Mouse (Mus musculus): Measurements from ENCODE around the gene Eme2. TPM values are rescaled to one million over a fixed set of nuclear protein-coding genes. Genes with fewer than 3 reads are reported as not detected.

Eme2 gene
- polyA plus RNA-seq, 1 experiment from 2014 or later = 23.4 TPM

GRCm38 (mm10) chr17:24886134-24886931 lies 8.6 kb downstream of the Eme2 start, which contains the start of the genes Nubp2 and Spsb3:
TSS of gene Nubp2 (minus strand) at chr17:24886349.
TSS of gene Spsb3 (plus strand) at chr17:24886643.
- Histone ChIP-seq H3K4me2 (peak within 1 kb of the TSS; percentile 96), H3K9me3 (ENCODE audit: control insufficient read depth, low read length) (no peaks in the 10 kb centered on the region), H3K36me3 (ENCODE audit: control insufficient read depth, insufficient read depth, low read length) (peaks cover 35% of the 10 kb centered on the region; the same call in 1 of the 2 replicates), H3K27me3 (replicated peaks; ENCODE audit: control insufficient read depth, insufficient read depth, low read length) (no peaks in the 10 kb centered on the region), H3K4me3 (ENCODE audit: low read depth, low read length) (peak within 1 kb of the TSS; percentile 76), H3K9ac (ENCODE audit: low read depth, low read length) (peak within 1 kb of the TSS; percentile 80), H3K27ac (ENCODE audit: low read depth, low read length) (peak within 1 kb of the TSS; percentile 60), H3K4me1 (replicated peaks; ENCODE audit: control insufficient read depth, insufficient read depth, low read length) (peaks cover 18% of the 10 kb centered on the region)
- under 1% methylated on average over 69 of the region's 69 CpGs for WGBS
- ATAC-seq (replicated peaks; ENCODE audit: low FRiP score) = peak; percentile 92
- DNase-seq (ENCODE audit: low spot score) = peak; percentile 95

GRCm38 (mm10) chr17:24885356-24886133 lies 9.3 kb downstream of the Eme2 start:
- H3K27me3 ChIP-seq (replicated peaks; ENCODE audit: control insufficient read depth, insufficient read depth, low read length) = no peaks in the 10 kb centered on the region
- no peaks in the 10 kb centered on the region for H3K9me3 ChIP-seq (ENCODE audit: control insufficient read depth, low read length)
- H3K4me1 ChIP-seq (replicated peaks; ENCODE audit: control insufficient read depth, insufficient read depth, low read length) = peaks cover 18% of the 10 kb centered on the region
- peak overlapping the region; percentile 76 for H3K4me3 ChIP-seq (ENCODE audit: low read depth, low read length)
- ATAC-seq (replicated peaks; ENCODE audit: low FRiP score) (no peak), DNase-seq (ENCODE audit: low spot score) (no peak)
- H3K4me2 ChIP-seq = peak overlapping the region; percentile 92
- no peak overlapping the region; the same call in 1 of the 2 replicates for H3K27ac ChIP-seq (ENCODE audit: low read depth, low read length)
- peaks cover 28% of the 10 kb centered on the region; the same call in 1 of the 2 replicates for H3K36me3 ChIP-seq (ENCODE audit: control insufficient read depth, insufficient read depth, low read length)
- WGBS = 22% methylated on average over 22 of the region's 22 CpGs
- peak overlapping the region; percentile 74 for H3K9ac ChIP-seq (ENCODE audit: low read depth, low read length)

- Histone ChIP-seq H3K27ac (ENCODE audit: low read depth, low read length) (no peak overlapping the region), H3K4me2 (peak overlapping the region; percentile 92; the same call in 1 of the 2 replicates), H3K9me3 (ENCODE audit: control insufficient read depth, low read length) (no peaks in the 10 kb centered on the region), H3K9ac (ENCODE audit: low read depth, low read length) (no peak overlapping the region), H3K36me3 (ENCODE audit: control insufficient read depth, insufficient read depth, low read length) (peaks cover 22% of the 10 kb centered on the region; the same call in 1 of the 2 replicates), H3K4me3 (ENCODE audit: low read depth, low read length) (peak overlapping the region; percentile 76), H3K4me1 (replicated peaks; ENCODE audit: control insufficient read depth, insufficient read depth, low read length) (peaks cover 18% of the 10 kb centered on the region), H3K27me3 (replicated peaks; ENCODE audit: control insufficient read depth, insufficient read depth, low read length) (no peaks in the 10 kb centered on the region)
- DNase-seq (ENCODE audit: low spot score) (no peak), ATAC-seq (replicated peaks; ENCODE audit: low FRiP score) (no peak)
- 84% methylated on average over 6 of the region's 6 CpGs for WGBS
Measured at GRCm38 (mm10) chr17:24884391-24884790, 10.5 kb downstream of the Eme2 start.

GRCm38 (mm10) chr17:24881738-24882440 lies 13.0 kb downstream of the Eme2 start:
- no peak overlapping the region for H3K4me2 ChIP-seq
- H3K9me3 ChIP-seq (ENCODE audit: control insufficient read depth, low read length) = no peaks in the 10 kb centered on the region
- peaks cover 11% of the 10 kb centered on the region; the same call in 1 of the 2 replicates for H3K4me1 ChIP-seq (replicated peaks; ENCODE audit: control insufficient read depth, insufficient read depth, low read length)
- no peaks in the 10 kb centered on the region for H3K27me3 ChIP-seq (replicated peaks; ENCODE audit: control insufficient read depth, insufficient read depth, low read length)
- H3K4me3 ChIP-seq (ENCODE audit: low read depth, low read length) = no peak overlapping the region
- no peak overlapping the region for H3K27ac ChIP-seq (ENCODE audit: low read depth, low read length)
- DNase-seq (ENCODE audit: low spot score) (no peak), ATAC-seq (replicated peaks; ENCODE audit: low FRiP score) (no peak)
- WGBS = 52% methylated on average over 7 of the region's 7 CpGs
- peaks cover 16% of the 10 kb centered on the region; the same call in 1 of the 2 replicates for H3K36me3 ChIP-seq (ENCODE audit: control insufficient read depth, insufficient read depth, low read length)
- no peak overlapping the region for H3K9ac ChIP-seq (ENCODE audit: low read depth, low read length)

GRCm38 (mm10) chr17:24878531-24878930 lies 16.4 kb downstream of the Eme2 start:
- ATAC-seq (replicated peaks; ENCODE audit: low FRiP score) (no peak), DNase-seq (ENCODE audit: low spot score) (no peak)
- H3K36me3 ChIP-seq (ENCODE audit: control insufficient read depth, insufficient read depth, low read length) = peaks cover 7% of the 10 kb centered on the region; the same call in 1 of the 2 replicates
- H3K4me3 ChIP-seq (ENCODE audit: low read depth, low read length) = no peak overlapping the region
- 0 out of 2 replicates have a peak overlapping the region, but pooled peaks have one; percentile 0 for H3K4me2 ChIP-seq
- H3K9me3 ChIP-seq (ENCODE audit: control insufficient read depth, low read length) = no peaks in the 10 kb centered on the region
- 0 out of 2 replicates have a peak, but pooled peaks cover 3% of the 10 kb centered on the region for H3K4me1 ChIP-seq (replicated peaks; ENCODE audit: control insufficient read depth, insufficient read depth, low read length)
- H3K9ac ChIP-seq (ENCODE audit: low read depth, low read length) = no peak overlapping the region
- WGBS = 80% methylated on average over 8 of the region's 8 CpGs
- no peaks in the 10 kb centered on the region for H3K27me3 ChIP-seq (replicated peaks; ENCODE audit: control insufficient read depth, insufficient read depth, low read length)
- no peak overlapping the region for H3K27ac ChIP-seq (ENCODE audit: low read depth, low read length)

GRCm38 (mm10) chr17:24878117-24878397 lies 16.8 kb downstream of the Eme2 start:
- Histone ChIP-seq H3K4me2 (peak overlapping the region; percentile 41), H3K27me3 (replicated peaks; ENCODE audit: control insufficient read depth, insufficient read depth, low read length) (no peaks in the 10 kb centered on the region), H3K9ac (ENCODE audit: low read depth, low read length) (peak overlapping the region; percentile 41; the same call in 1 of the 2 replicates), H3K27ac (ENCODE audit: low read depth, low read length) (peak overlapping the region; percentile 73; the same call in 1 of the 2 replicates), H3K4me1 (replicated peaks; ENCODE audit: control insufficient read depth, insufficient read depth, low read length) (0 out of 2 replicates have a peak, but pooled peaks cover 3% of the 10 kb centered on the region), H3K36me3 (ENCODE audit: control insufficient read depth, insufficient read depth, low read length) (peaks cover 3% of the 10 kb centered on the region; the same call in 1 of the 2 replicates), H3K9me3 (ENCODE audit: control insufficient read depth, low read length) (no peaks in the 10 kb centered on the region), H3K4me3 (ENCODE audit: low read depth, low read length) (peak overlapping the region; percentile 12; the same call in 1 of the 2 replicates)
- ATAC-seq (replicated peaks; ENCODE audit: low FRiP score) (peak; percentile 32; the same call in 1 of the 2 replicates), DNase-seq (ENCODE audit: low spot score) (no peak)
- 37% methylated on average over 5 of the region's 5 CpGs for WGBS

- H3K4me1 ChIP-seq (replicated peaks; ENCODE audit: control insufficient read depth, insufficient read depth, low read length) = 0 out of 2 replicates have a peak, but pooled peaks cover 3% of the 10 kb centered on the region
- H3K9me3 ChIP-seq (ENCODE audit: control insufficient read depth, low read length) = no peaks in the 10 kb centered on the region
- peak overlapping the region; percentile 41 for H3K9ac ChIP-seq (ENCODE audit: low read depth, low read length)
- H3K27me3 ChIP-seq (replicated peaks; ENCODE audit: control insufficient read depth, insufficient read depth, low read length) = no peaks in the 10 kb centered on the region
- no peak for DNase-seq (ENCODE audit: low spot score)
- H3K4me2 ChIP-seq = peak overlapping the region; percentile 41
- peak overlapping the region; percentile 73 for H3K27ac ChIP-seq (ENCODE audit: low read depth, low read length)
- 56% methylated on average over 10 of the region's 10 CpGs for WGBS
- ATAC-seq (replicated peaks; ENCODE audit: low FRiP score) = peak; percentile 10; the same call in 1 of the 2 replicates
- no peaks in the 10 kb centered on the region for H3K36me3 ChIP-seq (ENCODE audit: control insufficient read depth, insufficient read depth, low read length)
- H3K4me3 ChIP-seq (ENCODE audit: low read depth, low read length) = peak overlapping the region; percentile 12; the same call in 1 of the 2 replicates
Measured at GRCm38 (mm10) chr17:24877336-24878116, 17.4 kb downstream of the Eme2 start.
